Mouse (Mus musculus): Measurements from ENCODE around the gene Abhd15.

The Abhd15 gene

DNA sequence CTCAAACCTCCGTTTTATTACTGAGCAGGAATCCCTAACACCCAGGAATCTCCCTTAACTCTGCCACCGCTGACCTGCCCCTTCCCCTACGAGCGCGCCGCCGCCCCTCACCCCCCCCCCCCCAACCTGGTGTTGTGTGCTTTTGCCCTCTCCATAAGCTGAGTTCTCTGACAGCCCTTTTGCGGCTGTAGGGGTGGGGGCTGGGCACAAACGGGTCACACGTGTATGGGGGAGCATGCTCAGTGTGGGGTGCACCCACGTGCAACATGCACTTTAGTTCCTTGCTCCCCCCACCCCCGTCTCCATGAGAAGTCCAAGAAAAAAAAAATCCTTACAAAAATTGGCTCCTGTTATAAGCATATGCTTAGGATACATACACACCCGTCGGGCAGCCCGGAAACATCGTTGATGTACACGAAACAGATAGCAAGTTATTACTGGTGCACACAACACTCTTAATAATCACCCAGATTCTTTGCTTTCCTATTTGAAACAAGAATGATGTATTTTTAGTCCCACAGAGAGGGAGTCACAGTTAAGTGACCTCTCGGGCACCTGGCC is 22.5 kb upstream of the Abhd15 start:
- in situ Hi-C loops (cut with MboI; ENCODE audit: unreplicated experiment in 2 of 2), result loop anchor here (5.0 to 10.0 kb wide), 2 partner anchors 140 to 302 kb away; no protein-coding TSS in a partner anchor

DNA sequence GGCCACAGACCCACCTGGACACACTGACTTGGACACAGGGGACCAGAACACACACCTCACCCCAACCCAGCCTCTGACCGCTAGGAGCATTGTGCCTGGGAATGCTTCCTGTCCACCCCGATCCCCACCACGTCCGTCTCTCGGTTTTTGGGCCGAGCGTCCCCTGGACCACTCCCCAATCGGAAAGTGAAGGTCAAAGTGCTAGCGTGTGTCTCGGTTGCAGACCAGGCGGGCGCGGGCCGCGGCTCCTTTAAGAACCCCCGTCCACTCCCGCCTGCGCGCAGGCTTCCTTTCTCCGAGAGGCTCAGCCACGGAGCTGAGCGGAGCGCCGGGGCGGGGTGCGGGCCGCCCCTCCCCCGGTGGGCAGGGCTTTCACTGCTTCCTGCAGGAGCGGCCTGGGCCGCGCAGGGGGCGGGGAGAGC is 22.0 kb upstream of the Abhd15 start:
- in situ Hi-C loops (cut with MboI; ENCODE audit: unreplicated experiment in 2 of 2), result loop anchor here (5.0 to 10.0 kb wide), 2 partner anchors 139 to 302 kb away; no protein-coding TSS in a partner anchor

DNA sequence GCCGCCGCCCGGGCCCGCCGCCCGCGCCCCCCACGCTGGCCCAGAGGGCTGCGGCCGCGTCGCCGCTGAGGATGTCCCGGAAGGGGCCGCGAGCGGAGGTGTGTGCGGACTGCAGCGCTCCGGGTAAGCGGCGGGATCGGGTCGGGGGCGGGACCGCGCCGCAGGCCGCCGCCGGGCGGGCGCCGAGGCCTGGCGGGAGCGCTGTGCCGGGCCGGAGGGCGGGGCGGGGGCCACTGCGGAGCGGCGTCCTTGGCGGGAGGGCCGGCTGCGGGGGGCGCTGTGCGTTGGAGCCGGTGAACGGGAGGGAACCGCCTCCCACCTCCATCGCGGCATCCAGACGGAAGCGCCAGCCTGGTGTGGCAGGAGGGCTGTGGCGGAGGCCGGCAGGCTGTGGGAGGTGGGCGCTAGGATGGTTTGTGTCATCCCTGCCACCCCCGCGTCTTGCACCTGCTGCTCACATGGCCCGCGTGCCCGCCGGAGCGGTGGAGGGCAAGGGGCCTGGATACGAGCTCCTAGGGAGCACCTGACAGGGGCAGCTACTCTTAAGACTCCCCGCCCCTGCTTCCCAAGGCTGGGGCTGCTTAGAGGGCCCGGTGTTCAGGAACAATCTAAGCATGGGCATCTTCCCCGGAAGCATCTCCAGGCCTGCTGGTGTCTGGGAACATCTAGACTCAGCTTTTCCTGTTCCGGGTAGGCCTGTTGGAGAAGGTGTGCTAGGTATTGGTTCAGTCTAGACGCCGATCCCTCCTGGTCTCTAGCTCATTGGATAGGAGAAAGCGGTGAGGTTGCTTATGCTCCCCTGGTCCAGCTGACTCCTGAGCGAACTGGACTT is 21.2 kb upstream of the Abhd15 start, which contains the start of gene Git1:
Gene Git1 (plus strand): TSS at position 51 of the 832 bp plus-strand sequence.
- in situ Hi-C loops (cut with MboI; ENCODE audit: unreplicated experiment in 2 of 2), result loop anchor here (5.0 to 10.0 kb wide), 2 partner anchors 139 to 301 kb away; no protein-coding TSS in a partner anchor

DNA sequence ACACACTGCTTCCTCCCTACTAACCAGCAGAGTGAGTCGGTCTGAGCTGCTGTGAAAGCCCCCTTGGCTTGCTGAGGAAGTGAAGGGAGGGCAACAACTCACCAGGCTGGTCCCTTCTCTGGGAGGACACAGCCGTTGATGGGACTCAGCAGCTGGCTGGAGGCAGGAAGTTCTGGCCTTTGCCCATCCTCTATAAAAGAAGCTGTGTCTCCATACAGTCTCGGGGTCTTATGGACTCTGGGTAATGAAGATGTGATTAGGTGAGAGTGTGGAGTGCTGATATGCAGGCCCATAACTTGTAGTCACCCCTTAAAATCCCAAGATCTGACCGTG is 20.6 kb upstream of the Abhd15 start:
- in situ Hi-C loops (cut with MboI; ENCODE audit: unreplicated experiment in 2 of 2), result loop anchor here (5.0 to 10.0 kb wide), 2 partner anchors 138 to 300 kb away; no protein-coding TSS in a partner anchor

DNA sequence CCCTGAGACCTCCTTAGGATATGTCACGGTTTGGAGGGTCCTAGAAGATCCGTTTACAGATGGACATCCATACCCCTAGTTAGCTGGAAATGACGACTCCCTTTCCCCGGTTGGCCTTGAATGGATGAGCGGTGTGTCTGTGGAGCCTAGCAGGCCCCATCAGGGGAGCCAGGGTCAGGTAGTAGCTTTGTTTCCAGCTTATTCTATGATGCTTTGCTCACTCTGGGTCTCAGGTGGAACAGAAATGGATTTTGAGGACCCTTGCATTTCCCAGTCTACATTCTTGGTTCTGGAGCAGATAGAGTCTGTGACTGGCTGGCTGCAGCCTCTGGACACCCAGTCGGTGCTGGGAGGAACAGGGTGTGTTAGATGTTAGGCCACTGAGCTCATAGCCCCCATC is 20.1 kb upstream of the Abhd15 start:
- in situ Hi-C loops (cut with MboI; ENCODE audit: unreplicated experiment in 2 of 2), result loop anchor here (5.0 to 10.0 kb wide), 2 partner anchors 138 to 300 kb away; no protein-coding TSS in a partner anchor

DNA sequence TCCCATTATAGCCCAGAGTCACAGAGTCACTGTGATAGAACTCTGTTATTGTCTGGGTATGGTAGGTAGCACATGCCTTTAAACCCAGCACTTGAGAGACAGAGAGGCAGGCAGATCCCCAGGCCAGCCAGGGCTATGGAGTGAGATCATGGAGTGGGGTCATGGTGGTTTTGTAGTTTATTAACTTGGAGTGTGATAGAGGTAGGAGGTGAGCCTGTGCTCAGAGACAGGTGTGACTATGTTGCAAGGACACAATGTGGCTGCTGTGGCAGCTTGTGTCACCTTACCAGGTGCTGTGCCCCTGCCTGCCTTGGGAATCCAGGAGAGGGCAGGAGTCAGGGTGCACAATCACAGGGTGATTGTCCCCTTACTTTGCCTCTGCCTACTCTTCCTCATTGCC is 19.4 kb upstream of the Abhd15 start:
- in situ Hi-C loops (cut with MboI; ENCODE audit: unreplicated experiment in 2 of 2), result loop anchor here in 1 of 2 experiments (10.0 kb wide), 1 partner anchor 299 kb away; no protein-coding TSS in a partner anchor

DNA sequence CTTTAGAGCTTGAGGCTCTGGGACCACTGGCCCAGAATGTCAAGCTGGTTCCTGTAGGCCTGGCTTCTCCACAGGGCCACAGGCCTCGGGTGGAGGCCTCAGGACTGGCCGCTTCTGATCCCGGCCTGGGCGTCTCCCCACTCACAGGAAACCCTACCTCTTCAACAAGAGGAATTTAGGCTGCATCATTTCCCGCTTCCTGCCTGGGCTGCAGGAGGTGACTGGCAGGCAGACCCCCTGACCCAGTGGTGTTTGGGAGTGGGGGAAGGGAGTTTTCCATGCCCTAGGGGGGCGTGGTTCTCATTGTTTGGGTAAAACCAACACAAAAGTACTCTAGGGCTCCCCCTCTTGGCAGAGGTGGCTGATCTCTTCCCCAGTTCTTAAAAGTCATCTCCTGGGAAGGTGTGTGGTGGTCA is 17.6 kb upstream of the Abhd15 start:
- in situ Hi-C loops (cut with MboI; ENCODE audit: unreplicated experiment in 2 of 2), result loop anchor here in 1 of 2 experiments (10.0 kb wide), 1 partner anchor 297 kb away; no protein-coding TSS in a partner anchor

DNA sequence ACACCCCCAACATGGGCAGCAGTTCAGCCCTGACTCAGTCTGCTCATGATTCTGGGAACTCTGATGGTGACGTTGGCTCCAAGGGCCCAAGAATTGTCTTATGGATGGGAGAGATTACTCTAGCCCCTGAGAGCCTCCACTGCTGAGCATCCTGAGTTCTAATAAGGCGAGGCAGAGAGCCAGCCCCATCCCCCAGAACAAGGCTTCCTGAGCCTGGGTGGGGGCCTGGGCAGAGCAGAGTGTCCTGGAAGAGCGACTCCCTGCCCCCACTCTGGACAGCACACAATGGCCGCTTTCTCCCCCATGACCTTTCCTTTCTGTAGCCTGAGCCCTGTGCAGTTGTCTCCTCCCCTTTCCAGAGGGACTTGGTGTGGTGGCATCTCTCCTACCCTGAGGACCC is 17.1 kb upstream of the Abhd15 start:
- in situ Hi-C loops (cut with MboI; ENCODE audit: unreplicated experiment in 2 of 2), result loop anchor here in 1 of 2 experiments (10.0 kb wide), 1 partner anchor 297 kb away; no protein-coding TSS in a partner anchor

DNA sequence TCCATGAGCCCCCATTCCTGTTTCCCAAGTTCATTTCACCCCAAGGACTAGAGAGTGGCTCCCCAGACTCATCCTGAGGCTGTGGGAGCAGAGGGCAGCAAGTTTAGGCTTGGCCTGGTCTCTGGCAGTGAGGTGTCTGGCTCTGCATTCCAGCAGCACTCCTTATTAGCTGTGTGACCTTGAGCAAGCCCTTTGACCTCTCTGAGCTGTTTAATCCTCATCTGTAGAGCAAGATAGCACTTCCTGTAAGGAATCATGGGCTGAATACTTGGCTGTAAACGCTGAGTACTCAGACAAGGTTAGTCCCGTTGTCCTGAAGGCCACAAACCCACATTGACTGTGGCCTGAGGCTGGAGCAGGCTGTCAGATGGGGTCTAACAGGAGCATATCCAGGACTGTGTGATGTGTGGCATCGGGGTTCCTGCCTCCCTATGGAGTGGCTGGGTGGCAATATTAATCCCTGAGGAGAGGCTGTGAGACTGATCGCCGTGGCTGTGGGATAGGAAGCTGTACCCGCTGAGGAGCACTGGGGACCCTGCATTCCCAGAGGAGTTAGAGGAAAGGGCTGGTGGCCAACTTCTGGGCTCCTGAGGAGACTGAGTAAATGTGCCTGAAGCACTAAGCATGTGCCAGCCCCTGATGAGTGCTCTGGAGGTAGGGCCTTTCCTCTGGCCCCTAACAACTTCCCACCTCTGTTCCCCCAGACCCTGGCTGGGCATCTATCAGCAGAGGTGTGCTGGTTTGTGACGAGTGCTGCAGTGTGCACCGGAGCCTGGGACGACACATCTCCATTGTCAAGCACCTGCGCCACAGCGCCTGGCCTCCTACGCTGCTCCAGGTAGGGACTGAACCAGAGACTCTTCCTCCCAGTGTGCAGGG is 16.4 kb upstream of the Abhd15 start:
- in situ Hi-C loops (cut with MboI; ENCODE audit: unreplicated experiment in 2 of 2), result loop anchor here in 1 of 2 experiments (10.0 kb wide), 1 partner anchor 296 kb away; no protein-coding TSS in a partner anchor

DNA sequence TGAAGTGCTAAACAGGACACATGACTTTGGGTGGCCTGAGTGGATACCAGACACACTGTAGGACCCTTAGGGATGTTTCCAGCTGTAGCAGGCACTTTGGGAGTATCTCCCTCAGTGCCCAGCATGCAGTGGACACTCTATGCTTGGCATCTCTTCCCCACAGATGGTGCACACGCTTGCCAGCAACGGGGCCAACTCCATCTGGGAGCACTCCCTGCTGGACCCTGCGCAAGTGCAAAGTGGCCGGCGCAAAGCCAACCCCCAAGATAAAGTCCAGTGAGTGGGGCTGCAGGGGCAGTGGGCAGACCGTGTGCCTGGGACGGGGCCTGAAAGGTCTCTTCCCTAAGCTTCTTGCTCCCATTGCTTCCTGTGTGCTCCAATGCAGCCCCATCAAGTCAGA is 15.6 kb upstream of the Abhd15 start:
- in situ Hi-C loops (cut with MboI; ENCODE audit: unreplicated experiment in 2 of 2), result loop anchor here in 1 of 2 experiments (10.0 kb wide), 1 partner anchor 295 kb away; no protein-coding TSS in a partner anchor

DNA sequence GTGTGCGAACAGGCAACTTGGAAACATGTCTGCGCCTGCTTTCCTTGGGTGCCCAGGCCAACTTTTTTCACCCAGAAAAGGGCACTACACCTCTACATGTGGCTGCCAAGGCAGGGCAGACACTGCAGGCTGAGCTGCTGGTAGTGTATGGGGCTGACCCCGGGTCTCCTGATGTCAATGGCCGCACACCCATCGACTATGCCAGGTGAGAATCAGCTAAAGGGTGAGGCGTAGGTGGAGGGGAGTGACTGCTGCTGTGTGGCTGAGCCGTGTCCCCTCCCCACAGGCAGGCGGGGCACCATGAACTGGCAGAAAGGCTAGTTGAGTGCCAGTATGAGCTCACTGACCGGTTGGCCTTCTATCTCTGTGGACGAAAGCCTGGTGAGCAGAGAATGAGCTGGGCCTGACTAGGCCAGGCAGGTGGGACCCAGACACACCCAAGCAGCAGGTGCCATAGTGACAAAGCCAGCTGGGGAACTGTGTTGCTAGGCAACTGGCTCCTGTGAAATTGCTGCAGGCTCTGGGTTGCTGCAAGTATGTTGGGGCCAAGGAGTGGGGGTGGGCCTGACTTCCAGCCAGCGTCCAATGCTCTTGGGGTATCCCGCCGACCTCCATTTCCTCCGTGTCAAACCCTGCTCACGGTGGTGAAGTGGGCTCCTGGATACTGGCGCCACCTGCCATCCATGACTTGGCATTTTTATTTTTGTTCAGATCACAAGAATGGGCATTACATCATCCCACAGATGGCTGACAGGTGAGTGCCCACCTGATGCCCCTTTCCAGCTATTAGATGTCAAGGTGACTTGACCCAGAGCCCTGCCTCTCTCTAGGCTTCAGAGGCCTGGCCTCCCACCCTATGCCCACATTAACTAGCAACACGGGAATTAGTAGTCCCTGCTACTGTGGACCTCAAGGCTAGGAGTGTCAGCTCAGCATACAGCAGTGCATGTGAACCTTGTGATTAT is 14.3 kb upstream of the Abhd15 start:
- in situ Hi-C loops (cut with MboI; ENCODE audit: unreplicated experiment in 2 of 2), result loop anchor here (5.0 to 10.0 kb wide), 4 partner anchors 33 to 284 kb away; partner anchors contain the start of genes Coro6 (in 1 of the 2) and Gm10277 (in 1 of the 2)

DNA sequence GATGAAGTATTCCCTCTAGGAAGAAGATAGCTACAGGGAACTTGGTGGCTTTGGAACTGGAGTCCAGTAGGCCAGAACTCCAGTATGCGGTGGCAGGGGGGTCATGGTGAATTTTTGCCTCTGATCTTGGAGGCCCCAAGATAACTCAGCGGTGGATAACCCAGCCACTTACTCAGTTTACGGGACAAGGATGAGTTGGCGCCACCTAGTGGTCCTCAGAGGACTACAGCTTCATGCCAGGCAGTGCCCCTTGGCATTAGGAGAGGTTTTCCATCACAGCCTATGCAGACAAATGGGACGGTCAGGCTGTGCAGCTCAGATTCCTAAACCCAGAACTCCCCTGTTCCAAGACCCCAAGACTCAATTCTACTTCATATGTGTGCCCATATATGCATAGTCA is 13.5 kb upstream of the Abhd15 start:
- in situ Hi-C loops (cut with MboI; ENCODE audit: unreplicated experiment in 2 of 2), result loop anchor here (5.0 to 10.0 kb wide), 4 partner anchors 34 to 283 kb away; partner anchors contain the start of genes Coro6 (in 1 of the 2) and Gm10277 (in 1 of the 2)

DNA sequence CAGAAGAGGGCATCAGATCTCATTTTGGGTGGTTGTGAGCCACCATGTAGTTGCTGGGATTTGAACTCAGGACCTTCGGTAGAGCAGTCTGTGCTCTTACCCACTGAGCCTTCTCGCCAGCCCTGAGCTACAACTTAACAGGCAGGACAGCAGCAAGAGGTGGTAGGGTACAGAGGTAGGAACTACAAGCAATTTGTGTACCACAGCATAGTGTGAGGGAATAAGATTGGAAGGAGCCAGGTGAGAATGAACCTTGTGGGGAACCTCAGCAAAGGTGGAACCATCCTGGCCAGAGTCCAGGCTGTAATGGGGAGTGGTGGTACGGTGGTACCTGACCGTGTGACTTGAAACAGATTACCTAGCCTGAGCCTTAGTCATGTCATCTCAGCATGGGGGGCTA is 12.9 kb upstream of the Abhd15 start:
- in situ Hi-C loops (cut with MboI; ENCODE audit: unreplicated experiment in 2 of 2), result loop anchor here (5.0 to 10.0 kb wide), 4 partner anchors 35 to 283 kb away; partner anchors contain the start of genes Coro6 (in 1 of the 2) and Gm10277 (in 1 of the 2)

DNA sequence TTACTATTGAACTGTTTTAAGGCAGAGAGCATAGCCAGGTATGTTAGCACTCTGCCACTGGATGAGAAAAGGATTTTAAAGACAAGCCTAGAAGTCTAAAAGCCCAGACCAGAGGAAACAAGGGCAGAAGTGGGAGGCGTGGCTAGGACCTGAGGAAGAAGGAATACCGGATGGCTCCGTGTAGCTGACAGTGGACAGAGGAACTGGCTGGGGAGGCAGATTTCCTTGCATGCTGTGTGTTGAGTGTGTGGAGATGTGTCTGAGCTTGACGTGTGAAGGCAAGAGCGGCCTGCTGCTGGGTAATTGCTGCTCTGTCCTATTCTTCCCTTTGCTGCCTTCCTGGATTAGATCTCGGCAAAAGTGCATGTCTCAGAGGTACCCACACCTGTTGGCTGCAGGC is 12.4 kb upstream of the Abhd15 start:
- in situ Hi-C loops (cut with MboI; ENCODE audit: unreplicated experiment in 2 of 2), result loop anchor here (5.0 to 10.0 kb wide), 4 partner anchors 35 to 282 kb away; partner anchors contain the start of genes Coro6 (in 1 of the 2) and Gm10277 (in 1 of the 2)

DNA sequence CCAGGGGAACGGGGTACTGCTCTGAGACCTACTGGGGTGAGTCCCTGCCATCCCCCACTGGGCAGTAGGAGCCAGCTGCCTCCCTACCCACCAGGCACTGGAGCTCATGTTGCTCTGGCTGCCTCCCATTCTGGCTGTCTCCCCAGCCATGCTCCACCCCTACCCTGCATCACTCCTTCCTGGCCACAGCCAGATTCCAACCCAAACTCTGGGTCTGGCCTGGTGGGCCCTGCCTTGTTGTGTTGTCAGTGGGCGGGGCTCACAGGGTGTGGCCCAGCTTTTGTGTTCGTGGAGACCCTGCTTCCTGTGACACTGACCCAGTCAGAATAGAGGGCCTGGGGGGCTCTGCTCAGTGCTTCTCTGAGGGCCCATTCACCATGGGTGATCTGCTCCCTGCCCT is 11.4 kb upstream of the Abhd15 start:
- in situ Hi-C loops (cut with MboI; ENCODE audit: unreplicated experiment in 2 of 2), result loop anchor here (5.0 to 10.0 kb wide), 4 partner anchors 36 to 281 kb away; partner anchors contain the start of genes Coro6 (in 1 of the 2) and Gm10277 (in 1 of the 2)

DNA sequence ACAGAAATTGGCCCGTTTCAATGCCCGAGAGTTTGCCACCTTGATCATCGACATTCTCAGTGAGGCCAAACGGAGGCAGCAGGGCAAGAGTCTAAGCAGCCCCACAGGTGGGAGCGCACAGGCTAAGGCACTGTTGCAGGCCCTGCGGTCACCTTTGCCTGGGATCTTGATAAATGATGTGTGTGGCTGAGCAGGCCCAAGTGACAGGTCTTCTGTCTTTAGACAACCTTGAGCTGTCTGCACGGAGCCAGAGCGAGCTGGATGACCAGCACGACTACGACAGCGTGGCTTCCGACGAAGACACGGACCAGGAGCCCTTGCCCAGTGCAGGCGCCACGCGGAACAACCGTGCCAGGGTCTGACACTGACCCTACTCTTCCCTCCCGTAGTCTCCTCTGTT is 10.5 kb upstream of the Abhd15 start:
- in situ Hi-C loops (cut with MboI; ENCODE audit: unreplicated experiment in 2 of 2), result loop anchor here (5.0 to 10.0 kb wide), 4 partner anchors 37 to 280 kb away; partner anchors contain the start of genes Coro6 (in 1 of the 2) and Gm10277 (in 1 of the 2)

DNA sequence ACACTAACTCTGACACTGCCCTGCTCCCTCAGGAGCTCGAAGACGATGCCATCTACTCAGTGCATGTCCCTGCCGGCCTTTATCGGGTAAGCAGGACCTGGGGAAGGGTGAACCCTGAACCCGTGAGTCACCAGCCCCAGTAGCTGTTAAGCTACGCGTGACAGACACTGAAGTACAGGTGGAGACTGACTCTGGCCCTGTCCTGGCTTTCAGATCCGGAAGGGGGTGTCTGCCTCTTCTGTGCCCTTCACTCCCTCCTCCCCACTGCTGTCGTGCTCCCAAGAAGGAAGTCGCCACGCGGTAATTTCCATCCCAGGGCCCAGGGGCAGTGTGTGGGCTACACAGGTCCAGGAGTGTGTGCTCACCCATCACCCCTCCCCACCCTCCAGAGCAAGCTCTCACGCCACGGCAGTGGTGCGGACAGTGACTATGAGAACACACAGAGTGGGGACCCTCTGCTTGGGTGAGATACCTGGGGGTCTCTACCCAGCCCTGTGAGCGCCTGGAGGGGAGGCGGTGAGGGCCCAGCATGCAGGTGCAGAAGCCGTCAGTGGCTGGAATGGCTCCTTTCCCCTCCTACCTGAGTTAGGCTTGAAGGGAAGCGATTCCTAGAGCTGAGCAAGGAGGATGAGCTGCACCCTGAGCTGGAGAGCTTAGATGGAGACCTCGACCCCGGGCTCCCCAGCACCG is 9.5 kb upstream of the Abhd15 start:
- in situ Hi-C loops (cut with MboI; ENCODE audit: unreplicated experiment in 2 of 2), result loop anchor here (10.0 kb wide), 2 partner anchors 129 to 279 kb away; partner anchors contain the start of gene Gm10277 (in 1 of the 2)

DNA sequence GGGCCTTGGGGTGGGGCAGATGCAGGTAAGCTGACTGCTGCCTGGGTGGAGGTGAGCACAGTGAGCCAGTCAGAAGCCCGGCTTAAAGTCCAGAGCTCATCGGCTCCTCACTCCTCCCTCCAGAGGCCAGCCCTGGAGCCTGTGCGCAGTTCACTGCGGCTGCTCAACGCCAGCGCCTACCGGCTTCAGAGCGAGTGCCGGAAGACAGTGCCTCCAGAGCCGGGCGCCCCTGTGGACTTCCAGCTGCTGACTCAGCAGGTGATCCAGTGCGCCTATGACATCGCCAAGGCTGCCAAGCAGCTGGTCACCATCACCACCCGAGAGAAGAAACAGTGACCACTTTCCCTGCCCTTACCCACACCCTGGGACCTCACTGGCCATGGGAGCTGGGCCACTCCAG is 8.6 kb upstream of the Abhd15 start:
- in situ Hi-C loops (cut with MboI; ENCODE audit: unreplicated experiment in 2 of 2), result loop anchor here (10.0 kb wide), 2 partner anchors 129 to 279 kb away; partner anchors contain the start of gene Gm10277 (in 1 of the 2)

All from v-Abl transformed pro-B cells (cell line).